Comparison of ENCODE assay signal across 9 mouse cellular contexts in the genomic region with DNA sequence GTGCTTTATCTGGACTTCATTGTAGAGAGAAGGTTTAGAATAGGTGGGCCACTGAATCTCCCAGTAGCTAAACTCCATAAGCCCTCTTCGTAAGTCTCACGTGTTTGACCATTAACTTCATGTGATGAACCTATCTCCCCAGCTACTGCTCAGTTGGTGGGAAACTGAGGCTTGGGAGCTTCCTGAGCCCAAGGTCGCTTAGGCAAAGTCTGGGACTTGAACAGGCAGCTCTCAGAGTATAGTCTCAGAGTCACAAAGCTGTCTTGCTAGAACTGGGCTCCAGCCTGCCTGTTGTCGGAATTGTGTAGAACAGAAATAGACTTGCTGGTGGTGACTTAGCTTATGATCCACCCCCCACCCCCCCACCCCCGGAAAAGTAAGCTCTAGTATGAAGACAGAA. TPM values are rescaled to one million over a fixed set of nuclear protein-coding genes. Genes with fewer than 3 reads are reported as not detected.
DNase-seq lines count a peak whose midpoint lies in the region; ATAC-seq lines count a peak whose summit lies in the region.
"Had no signal": no experiment of that assay in that cellular context is flagged by ENCODE, and none has a peak within 500 bp of the region (broad histone marks: within the 10 kb centered on the region; RNA-seq: fewer than 3 reads in every experiment).

No protein-coding gene starts in this region.

- H3K4me3 ChIP-seq in hindbrain, embryonic 10.5 days: peak overlapping the region; percentile 81
- no peak overlapping the region for H3K4me3 ChIP-seq in hindbrain, embryonic 11.5 days (ENCODE audit: low read depth, low read length)
- peak overlapping the region; percentile 81 for H3K4me3 ChIP-seq in embryonic facial prominence, embryonic 10.5 days
- H3K4me3 ChIP-seq in hindbrain, embryonic 14.5 days (replicated peaks; ENCODE audit: low read length): peak overlapping the region; percentile 96
- peak overlapping the region; percentile 88 for H3K4me3 ChIP-seq in midbrain, embryonic 14.5 days (replicated peaks; ENCODE audit: low read depth, low read length)

- H3K27ac ChIP-seq in hindbrain, embryonic 10.5 days: no peak overlapping the region
- no peak overlapping the region for H3K27ac ChIP-seq in hindbrain, embryonic 11.5 days (ENCODE audit: low read depth, low read length)
- H3K27ac ChIP-seq in embryonic facial prominence, embryonic 10.5 days (replicated peaks): no peak overlapping the region
- H3K27ac ChIP-seq in hindbrain, embryonic 14.5 days: no peak overlapping the region
- H3K27ac ChIP-seq in midbrain, embryonic 14.5 days (replicated peaks; ENCODE audit: low read depth, low read length): no peak overlapping the region
- H3K27ac ChIP-seq: macrophage had no signal

- H3K36me3 ChIP-seq in hindbrain, embryonic 10.5 days: no peaks in the 10 kb centered on the region
- H3K36me3 ChIP-seq in hindbrain, embryonic 11.5 days (ENCODE audit: control insufficient read depth, insufficient read depth, low read length): no peaks in the 10 kb centered on the region
- 0 out of 2 replicates have a peak, but pooled peaks cover 3% of the 10 kb centered on the region for H3K36me3 ChIP-seq in embryonic facial prominence, embryonic 10.5 days (replicated peaks)
- no peaks in the 10 kb centered on the region for H3K36me3 ChIP-seq in hindbrain, embryonic 14.5 days (replicated peaks; ENCODE audit: control insufficient read depth, insufficient read depth)
- H3K36me3 ChIP-seq in midbrain, embryonic 14.5 days (ENCODE audit: control insufficient read depth, insufficient read depth, low read length): no peaks in the 10 kb centered on the region

- H3K9me3 ChIP-seq in hindbrain, embryonic 10.5 days: no peaks in the 10 kb centered on the region
- H3K9me3 ChIP-seq in hindbrain, embryonic 11.5 days (ENCODE audit: control insufficient read depth, low read length): no peaks in the 10 kb centered on the region
- H3K9me3 ChIP-seq in embryonic facial prominence, embryonic 10.5 days: no peaks in the 10 kb centered on the region
- H3K9me3 ChIP-seq in hindbrain, embryonic 14.5 days (ENCODE audit: control insufficient read depth, low read length): no peaks in the 10 kb centered on the region
- H3K9me3 ChIP-seq in midbrain, embryonic 14.5 days (ENCODE audit: control insufficient read depth, low read length): no peaks in the 10 kb centered on the region

- no peak for DNase-seq in hindbrain, embryonic 10.5 days (ENCODE audit: low spot score)
- no peak for DNase-seq in hindbrain, embryonic 11.5 days (ENCODE audit: low spot score)
- DNase-seq in embryonic facial prominence, embryonic 10.5 days (ENCODE audit: low spot score): no peak
- no peak for DNase-seq in hindbrain, embryonic 14.5 days (ENCODE audit: low spot score)
- DNase-seq in midbrain, embryonic 14.5 days: no peak
- no peak for DNase-seq in right cerebral cortex, postnatal 25 days
- DNase-seq in thymus, postnatal 25 days: no peak
- DNase-seq in thymus, postnatal 14 days: no peak

- H3K4me2 ChIP-seq in hindbrain, embryonic 11.5 days (replicated peaks; ENCODE audit: low read depth, low read length): no peak overlapping the region
- peak overlapping the region; percentile 97 for H3K4me2 ChIP-seq in hindbrain, embryonic 14.5 days (replicated peaks)
- H3K4me2 ChIP-seq in midbrain, embryonic 14.5 days (ENCODE audit: low read length): peak overlapping the region; percentile 98

- WGBS in hindbrain, embryonic 10.5 days: 78% methylated on average over 5 of the region's 5 CpGs
- WGBS in hindbrain, embryonic 11.5 days: 84% methylated on average over 5 of the region's 5 CpGs
- 87% methylated on average over 5 of the region's 5 CpGs for WGBS in embryonic facial prominence, embryonic 10.5 days
- WGBS in hindbrain, embryonic 14.5 days: 82% methylated on average over 5 of the region's 5 CpGs
- 86% methylated on average over 5 of the region's 5 CpGs for WGBS in midbrain, embryonic 14.5 days

- no peak for ATAC-seq in hindbrain, embryonic 11.5 days (ENCODE audit: low FRiP score)
- no peak for ATAC-seq in hindbrain, embryonic 14.5 days (ENCODE audit: low FRiP score)
- ATAC-seq in midbrain, embryonic 14.5 days (ENCODE audit: low FRiP score, low TSS enrichment): no peak

- no peaks in the 10 kb centered on the region for H3K27me3 ChIP-seq in hindbrain, embryonic 10.5 days (ENCODE audit: insufficient read depth, poor library complexity, severe bottlenecking)
- no peaks in the 10 kb centered on the region for H3K27me3 ChIP-seq in hindbrain, embryonic 11.5 days (ENCODE audit: control insufficient read depth, insufficient read depth, low read length)
- no peaks in the 10 kb centered on the region for H3K27me3 ChIP-seq in embryonic facial prominence, embryonic 10.5 days (replicated peaks; ENCODE audit: low read depth, poor library complexity, severe bottlenecking)
- no peaks in the 10 kb centered on the region for H3K27me3 ChIP-seq in hindbrain, embryonic 14.5 days (ENCODE audit: control insufficient read depth, insufficient read depth, low read length)
- H3K27me3 ChIP-seq in midbrain, embryonic 14.5 days (ENCODE audit: control insufficient read depth, insufficient read depth, low read length): no peaks in the 10 kb centered on the region

- no peak overlapping the region for H3K9ac ChIP-seq in hindbrain, embryonic 11.5 days (ENCODE audit: low read depth, low read length)
- no peak overlapping the region for H3K9ac ChIP-seq in hindbrain, embryonic 14.5 days
- no peak overlapping the region for H3K9ac ChIP-seq in midbrain, embryonic 14.5 days (replicated peaks; ENCODE audit: low read length)

- H3K4me1 ChIP-seq in hindbrain, embryonic 10.5 days (replicated peaks): peaks cover 45% of the 10 kb centered on the region
- no peaks in the 10 kb centered on the region for H3K4me1 ChIP-seq in hindbrain, embryonic 11.5 days (replicated peaks; ENCODE audit: control insufficient read depth, insufficient read depth, low read length)
- peaks cover 46% of the 10 kb centered on the region for H3K4me1 ChIP-seq in embryonic facial prominence, embryonic 10.5 days
- peaks cover 29% of the 10 kb centered on the region for H3K4me1 ChIP-seq in hindbrain, embryonic 14.5 days (replicated peaks; ENCODE audit: control insufficient read depth, insufficient read depth, low read length)
- H3K4me1 ChIP-seq in midbrain, embryonic 14.5 days (ENCODE audit: control insufficient read depth, insufficient read depth, low read length): peaks cover 12% of the 10 kb centered on the region

RNA-seq across cellular contexts. Expression of gene Man2a1, which starts 3.0 kb away (rescaled TPM):
- 3.2 and 5.0 TPM in 2 replicates for polyA plus RNA-seq in hindbrain, embryonic 10.5 days (2016; fragmentation: Nextera tagmentation; extraction: Ambion mirVana)
- 4.8 and 5.9 TPM in 2 replicates for polyA plus RNA-seq in hindbrain, embryonic 11.5 days (2014; fragmentation: Nextera tagmentation; extraction: Ambion mirVana)
- polyA plus RNA-seq in embryonic facial prominence, embryonic 10.5 days (2016; fragmentation: Nextera tagmentation; extraction: Ambion mirVana): 5.8 and 6.4 TPM in 2 replicates
- polyA plus RNA-seq in hindbrain, embryonic 14.5 days (2014; fragmentation: Nextera tagmentation; extraction: Ambion mirVana): 5.3 and 5.5 TPM in 2 replicates
- polyA plus RNA-seq in midbrain, embryonic 14.5 days (2014; fragmentation: Nextera tagmentation; extraction: Ambion mirVana): 5.1 and 6.2 TPM in 2 replicates
